Mouse (Mus musculus): ENCODE measurements around the gene Uaca.

DNA sequence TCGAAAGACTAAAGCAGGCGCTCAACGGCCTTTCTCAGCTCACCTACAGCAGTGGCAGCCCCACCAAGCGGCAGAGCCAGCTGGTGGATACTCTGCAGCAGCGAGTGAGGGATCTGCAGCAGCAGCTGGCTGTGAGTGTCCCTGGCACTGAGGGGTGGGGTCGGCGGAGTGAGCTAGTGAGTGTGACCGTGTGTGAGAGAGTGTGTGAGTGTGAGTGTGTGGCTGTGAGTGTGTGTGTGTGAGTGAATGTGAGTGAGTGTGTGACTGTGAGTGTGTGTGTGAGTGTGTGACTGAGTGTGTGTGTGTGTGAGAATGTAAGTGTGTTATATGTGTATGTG is 79.7 kb downstream of the Uaca start:
- TF ChIP-seq CTCF (IDR thresholded peaks at IDR 0.05; ENCODE audit: control insufficient read depth, insufficient read depth, insufficient replicate concordance, low read depth, low read length) (no peak), POLR2A (IDR thresholded peaks at IDR 0.05; ENCODE audit: control insufficient read depth, low read depth, low read length) (no peak)
